Mouse (Mus musculus): Measurements from ENCODE around the gene Cep95.

- no peak for TF ChIP-seq GATA1 (IDR thresholded peaks at IDR 0.05; ENCODE audit: borderline replicate concordance, low read length)
- TF ChIP-seq FLI1 (IDR thresholded peaks at IDR 0.05; ENCODE audit: low read length) = no peak
Observed at GRCm38 (mm10) chr11:106752103-106752502, 36.9 kb upstream of the Cep95 start.

Data from megakaryocyte, embryonic 14.5 days (primary cell).